Mouse (Mus musculus) testis, adult 10 weeks (tissue): ENCODE data around the gene Ces1g. TPM values are rescaled to one million over a fixed set of nuclear protein-coding genes. Genes with fewer than 3 reads are reported as not detected.

Experiments
- polyA plus RNA-seq: library from polyadenylated mRNA; stranded (reverse); fragments of 350-450 nt; fragmentation: Illumina TruSeq; extraction: RNeasy Lipid Tissue Mini Kit (QIAGEN cat#74804); gene quantifications from one replicate; pipeline ENCODE4 v1.2.3, GENCODE M21; 2014; ENCODE audit warnings: low read depth, low replicate concordance

Gene Ces1g
- polyA plus RNA-seq = 0.21 TPM

DNA sequence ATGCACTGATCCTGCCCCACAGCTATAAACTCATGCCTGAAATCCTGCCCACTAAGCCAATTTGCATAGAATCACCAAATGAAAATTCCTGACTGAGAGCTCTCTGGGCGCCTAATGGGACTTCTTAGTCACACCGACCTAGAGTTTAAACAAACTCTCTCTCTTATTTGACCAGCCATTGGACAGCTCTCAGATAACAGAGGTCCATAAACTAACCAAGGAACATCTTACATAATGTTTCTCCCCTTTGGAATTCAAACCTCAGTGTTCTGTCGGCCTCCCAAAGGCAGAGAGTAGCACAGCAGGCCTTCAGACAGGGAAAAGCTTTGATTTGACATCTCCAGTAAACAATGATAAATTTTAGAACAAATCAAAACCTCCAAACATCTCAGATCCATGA lies at the start of gene Ces1g:
TSS of gene Ces1g (minus strand) at position 102 of the 400 bp plus-strand sequence.

DNA sequence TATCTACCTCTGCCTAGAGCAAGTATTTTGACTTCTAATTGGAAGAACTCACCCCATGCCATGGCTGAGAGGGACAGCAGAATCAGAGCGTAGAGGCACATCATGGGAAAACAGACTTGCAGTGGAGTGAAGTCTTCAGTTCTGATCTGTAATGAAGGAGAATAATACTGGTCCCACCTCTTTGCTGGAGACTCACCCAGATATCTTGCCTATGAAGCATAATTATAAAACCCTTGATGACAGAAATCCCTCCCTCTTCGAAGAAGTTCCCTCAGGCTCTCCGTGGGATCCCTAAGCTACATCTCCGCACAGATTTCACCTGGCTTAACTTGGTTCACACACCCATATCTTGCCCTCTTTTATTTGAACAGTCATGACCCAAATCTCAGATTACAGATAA lies 42.5 kb upstream of the Ces1g start, which contains the start of gene Ces1h:
TSS of gene Ces1h (minus strand) at position 101 of the 400 bp plus-strand sequence.

DNA sequence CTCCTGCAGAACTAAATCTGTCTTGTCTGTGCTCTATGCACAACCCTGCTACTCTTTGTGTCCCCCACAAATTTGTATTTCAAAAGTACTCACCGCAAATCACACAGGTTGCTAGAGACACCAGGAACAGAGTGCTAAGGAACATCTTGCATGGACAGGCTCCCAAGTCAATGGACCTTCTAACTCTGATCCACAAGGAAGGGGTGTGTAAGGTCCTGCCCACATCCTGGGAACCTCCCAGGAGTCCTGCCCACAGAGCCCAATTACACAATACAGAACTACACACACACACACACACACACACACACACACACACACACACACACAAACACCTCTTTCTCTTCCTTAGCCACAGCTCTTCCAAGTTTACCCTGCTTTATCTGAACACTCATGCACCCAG lies 57.6 kb downstream of the Ces1g start, which contains the start of gene Ces1f:
TSS of gene Ces1f (minus strand) at position 192 of the 400 bp plus-strand sequence.

Other genes starting within 250 kb of the Ces1g start
- 0.22 TPM for gene Ces1c, start 206.0 kb downstream of the Ces1g start, polyA plus RNA-seq
- 26.4 TPM for gene Ces1d, start 139.5 kb downstream of the Ces1g start, polyA plus RNA-seq
- not detected for gene Ces1e, start 107.7 kb downstream of the Ces1g start, polyA plus RNA-seq
- gene Ces1f, start 57.6 kb downstream of the Ces1g start, polyA plus RNA-seq = not detected
- 1.5 TPM for gene Ces1h, start 42.4 kb upstream of the Ces1g start, polyA plus RNA-seq
- 6.7 TPM for gene Ces5a, start 198.5 kb upstream of the Ces1g start, polyA plus RNA-seq